Mouse (Mus musculus) hindbrain, embryonic 12.5 days (tissue): ENCODE data around the gene Apoc3. TPM values are rescaled to one million over a fixed set of nuclear protein-coding genes. Genes with fewer than 3 reads are reported as not detected.

Experiments
- ATAC-seq: fragments of 200-750 bp; cut with Nextera tagmentation; 2 replicates; pipeline ENCODE4 v1.8.0; 2017; ENCODE audit warnings: moderate TSS enrichment; ENCODE audit not compliant: low FRiP score
- H3K27ac ChIP-seq: fragments of 300-500 bp; sonication (generic); 2 replicates; pipeline ENCODE4 v1.5.1; 2016; ENCODE audit warnings: mild to moderate bottlenecking
- H3K27me3 ChIP-seq: fragments of 300-500 bp; sonication (generic); 2 replicates; pipeline ENCODE4 v1.6.1; 2016; ENCODE audit warnings: mild to moderate bottlenecking
- H3K36me3 ChIP-seq: fragments of 300-500 bp; sonication (generic); 2 replicates; pipeline ENCODE4 v1.6.1; 2016; ENCODE audit warnings: mild to moderate bottlenecking
- H3K4me1 ChIP-seq: fragments of 300-500 bp; sonication (generic); 2 replicates; pipeline ENCODE4 v1.6.1; 2016
- H3K4me2 ChIP-seq: fragments of 300-500 bp; sonication (generic); replicated peaks from 2 replicates; pipeline ENCODE4 v1.6.1; 2016; ENCODE audit warnings: mild to moderate bottlenecking
- H3K4me3 ChIP-seq: fragments of 300-500 bp; sonication (generic); 2 replicates; pipeline ENCODE4 v1.5.1; 2016; ENCODE audit warnings: mild to moderate bottlenecking
- H3K9ac ChIP-seq: fragments of 300-500 bp; sonication (generic); 2 replicates; pipeline ENCODE4 v1.6.1; 2016; ENCODE audit warnings: mild to moderate bottlenecking, moderate library complexity
- H3K9me3 ChIP-seq: fragments of 300-500 bp; sonication (generic); replicated peaks from 2 replicates; pipeline ENCODE4 v1.6.1; 2016; ENCODE audit warnings: mild to moderate bottlenecking
- WGBS: fragments of 180-500 bp; shearing (Covaris S2); methylation state at CpG from one replicate; pipeline ENCODE4 v1.1.7; 2016; 5-methylcytosine and 5-hydroxymethylcytosine counted together
- polyA plus RNA-seq: library from polyadenylated mRNA; unstranded; fragments of >200 nt; fragmentation: Nextera tagmentation; extraction: Ambion mirVana; gene quantifications from 2 replicates; pipeline ENCODE4 v1.2.1, GENCODE M21; 2016

The Apoc3 gene
- not detected in 2 replicates for polyA plus RNA-seq

- Histone ChIP-seq H3K9me3 (no peaks in the 10 kb centered on the region), H3K4me1 (peaks cover 5% of the 10 kb centered on the region), H3K4me2 (no peak within 1 kb of the TSS), H3K36me3 (no peaks in the 10 kb centered on the region), H3K27ac (no peak within 1 kb of the TSS), H3K9ac (no peak within 1 kb of the TSS), H3K27me3 (no peaks in the 10 kb centered on the region), H3K4me3 (no peak within 1 kb of the TSS)
- no peak for ATAC-seq
Measured at GRCm38 (mm10) chr9:46235596-46235648, at the start of gene Apoc3. TSS of gene Apoc3 (minus strand) at chr9:46235636.

- Histone ChIP-seq H3K27ac (peak within 1 kb of the TSS; percentile 83), H3K4me1 (peaks cover 9% of the 10 kb centered on the region)
Measured at GRCm38 (mm10) chr9:46282631-46283436, 47.4 kb upstream of the Apoc3 start, which contains the start of gene Bud13. TSS of gene Bud13 (plus strand) at chr9:46283008.

GRCm38 (mm10) chr9:46274494-46274893, 39.1 kb upstream of the Apoc3 start:
- WGBS = 93% methylated on average over 9 of the region's 9 CpGs
- no peak overlapping the region for H3K4me2 ChIP-seq
- H3K9ac ChIP-seq = no peak overlapping the region
- H3K36me3 ChIP-seq = peaks cover 42% of the 10 kb centered on the region
- no peak for ATAC-seq
- no peak overlapping the region for H3K4me3 ChIP-seq
- H3K9me3 ChIP-seq = no peaks in the 10 kb centered on the region
- peaks cover 20% of the 10 kb centered on the region for H3K27me3 ChIP-seq
- no peak overlapping the region for H3K27ac ChIP-seq
- H3K4me1 ChIP-seq = peaks cover 15% of the 10 kb centered on the region

More at GRCm38 (mm10) chr9:46282631-46283436, 47.4 kb upstream of the Apoc3 start, which contains the start of gene Bud13:
- Histone ChIP-seq H3K27me3 (no peaks in the 10 kb centered on the region), H3K4me2 (peak within 1 kb of the TSS; percentile 67), H3K9me3 (no peaks in the 10 kb centered on the region), H3K9ac (peak within 1 kb of the TSS; percentile 88), H3K36me3 (peaks cover 52% of the 10 kb centered on the region), H3K4me3 (peak within 1 kb of the TSS; percentile 80)
- under 1% methylated on average over 55 of the region's 55 CpGs for WGBS
- ATAC-seq = peak; percentile 89

- H3K27ac ChIP-seq = peak within 1 kb of the TSS; percentile 5
- WGBS = 5% methylated on average over 45 of the region's 45 CpGs
- peaks cover 15% of the 10 kb centered on the region for H3K4me1 ChIP-seq
- H3K4me3 ChIP-seq = peak within 1 kb of the TSS; percentile 91
- H3K27me3 ChIP-seq = peaks cover 25% of the 10 kb centered on the region
- peak within 1 kb of the TSS; percentile 99 for H3K4me2 ChIP-seq
- peak within 1 kb of the TSS; percentile 78 for H3K9ac ChIP-seq
- H3K36me3 ChIP-seq = peaks cover 29% of the 10 kb centered on the region
- H3K9me3 ChIP-seq = no peaks in the 10 kb centered on the region
- peak; percentile 93 for ATAC-seq
Measured at GRCm38 (mm10) chr9:46272677-46273454, 37.4 kb upstream of the Apoc3 start, which contains the start of gene Zpr1. TSS of gene Zpr1 (plus strand) at chr9:46273064.

- H3K9ac ChIP-seq = no peak overlapping the region
- no peak for ATAC-seq
- H3K36me3 ChIP-seq = peaks cover 22% of the 10 kb centered on the region
- H3K27me3 ChIP-seq = peaks cover 25% of the 10 kb centered on the region
- no peaks in the 10 kb centered on the region for H3K9me3 ChIP-seq
- 90% methylated on average over 9 of the region's 9 CpGs for WGBS
- no peak overlapping the region for H3K4me3 ChIP-seq
- H3K27ac ChIP-seq = no peak overlapping the region
- H3K4me2 ChIP-seq = peak overlapping the region; percentile 99; the same call in 1 of the 2 replicates
- peaks cover 15% of the 10 kb centered on the region for H3K4me1 ChIP-seq
Measured at GRCm38 (mm10) chr9:46272070-46272469, 36.6 kb upstream of the Apoc3 start.

GRCm38 (mm10) chr9:46270782-46271181, 35.3 kb upstream of the Apoc3 start:
- no peak overlapping the region for H3K4me2 ChIP-seq
- peaks cover 9% of the 10 kb centered on the region for H3K36me3 ChIP-seq
- ATAC-seq = no peak
- H3K4me3 ChIP-seq = no peak overlapping the region
- H3K27ac ChIP-seq = no peak overlapping the region
- H3K4me1 ChIP-seq = peaks cover 15% of the 10 kb centered on the region
- H3K27me3 ChIP-seq = peaks cover 25% of the 10 kb centered on the region
- WGBS = 94% methylated on average over 4 of the region's 4 CpGs
- no peak overlapping the region for H3K9ac ChIP-seq
- H3K9me3 ChIP-seq = no peaks in the 10 kb centered on the region

- Histone ChIP-seq H3K4me3 (no peak overlapping the region), H3K9ac (no peak overlapping the region), H3K36me3 (no peaks in the 10 kb centered on the region), H3K4me2 (no peak overlapping the region), H3K4me1 (peaks cover 11% of the 10 kb centered on the region), H3K27ac (no peak overlapping the region), H3K27me3 (peaks cover 25% of the 10 kb centered on the region), H3K9me3 (no peaks in the 10 kb centered on the region)
- WGBS = 80% methylated on average over 5 of the region's 5 CpGs
- no peak for ATAC-seq
Measured at GRCm38 (mm10) chr9:46269125-46269524, 33.7 kb upstream of the Apoc3 start.

- no peak for ATAC-seq
- Histone ChIP-seq H3K4me3 (no peak within 1 kb of the TSS), H3K4me2 (no peak within 1 kb of the TSS), H3K4me1 (peaks cover 4% of the 10 kb centered on the region), H3K27me3 (peaks cover 25% of the 10 kb centered on the region), H3K36me3 (no peaks in the 10 kb centered on the region), H3K27ac (no peak within 1 kb of the TSS), H3K9me3 (no peaks in the 10 kb centered on the region), H3K9ac (no peak within 1 kb of the TSS)
- 60% methylated on average over 7 of the region's 7 CpGs for WGBS
Measured at GRCm38 (mm10) chr9:46268343-46268873, 33.0 kb upstream of the Apoc3 start, which contains the start of gene Apoa5. TSS of gene Apoa5 (plus strand) at chr9:46268633.

GRCm38 (mm10) chr9:46261131-46261530, 25.7 kb upstream of the Apoc3 start:
- no peaks in the 10 kb centered on the region for H3K4me1 ChIP-seq
- H3K27me3 ChIP-seq = no peaks in the 10 kb centered on the region
- H3K27ac ChIP-seq = no peak overlapping the region
- no peak overlapping the region for H3K4me2 ChIP-seq
- WGBS = 88% methylated on average over 7 of the region's 7 CpGs
- H3K4me3 ChIP-seq = no peak overlapping the region
- ATAC-seq = no peak
- no peaks in the 10 kb centered on the region for H3K9me3 ChIP-seq
- H3K36me3 ChIP-seq = no peaks in the 10 kb centered on the region
- H3K9ac ChIP-seq = no peak overlapping the region

GRCm38 (mm10) chr9:46259111-46259510, 23.7 kb upstream of the Apoc3 start:
- Histone ChIP-seq H3K9me3 (no peaks in the 10 kb centered on the region), H3K9ac (no peak overlapping the region), H3K4me1 (no peaks in the 10 kb centered on the region), H3K27ac (no peak overlapping the region), H3K4me3 (no peak overlapping the region), H3K4me2 (no peak overlapping the region), H3K36me3 (no peaks in the 10 kb centered on the region), H3K27me3 (no peaks in the 10 kb centered on the region)
- no peak for ATAC-seq
- WGBS = 88% methylated on average over 6 of the region's 6 CpGs

GRCm38 (mm10) chr9:46257546-46257945, 22.1 kb upstream of the Apoc3 start:
- no peak overlapping the region for H3K27ac ChIP-seq
- 83% methylated on average over 3 of the region's 3 CpGs for WGBS
- no peaks in the 10 kb centered on the region for H3K4me1 ChIP-seq
- H3K9ac ChIP-seq = no peak overlapping the region
- ATAC-seq = no peak
- H3K36me3 ChIP-seq = no peaks in the 10 kb centered on the region
- no peak overlapping the region for H3K4me3 ChIP-seq
- no peak overlapping the region for H3K4me2 ChIP-seq
- peaks cover 3% of the 10 kb centered on the region; the same call in 1 of the 2 replicates for H3K27me3 ChIP-seq
- no peaks in the 10 kb centered on the region for H3K9me3 ChIP-seq

- WGBS = 90% methylated on average over 10 of the region's 10 CpGs
- Histone ChIP-seq H3K9ac (no peak overlapping the region), H3K4me3 (no peak overlapping the region), H3K9me3 (no peaks in the 10 kb centered on the region), H3K36me3 (no peaks in the 10 kb centered on the region), H3K4me1 (no peaks in the 10 kb centered on the region), H3K4me2 (no peak overlapping the region), H3K27me3 (peaks cover 3% of the 10 kb centered on the region; the same call in 1 of the 2 replicates), H3K27ac (no peak overlapping the region)
- no peak for ATAC-seq
Measured at GRCm38 (mm10) chr9:46256658-46257385, 21.4 kb upstream of the Apoc3 start.
